Mouse (Mus musculus) testis, adult 2 months (tissue): ENCODE results near the gene Slc25a25.

Experiments
- CTCF ChIP-seq: fragments of 200-500 bp; IDR thresholded peaks from 2 replicates; pipeline ENCODE4 v1.5.1; 2012; ENCODE audit warnings: low read depth, mild to moderate bottlenecking, inconsistent platforms, low read length, moderate library complexity; ENCODE audit not compliant: control insufficient read depth, insufficient read depth, insufficient replicate concordance
- POLR2A ChIP-seq: fragments of 200-500 bp; IDR thresholded peaks from 2 replicates; pipeline ENCODE4 v1.6.1; 2012; ENCODE audit warnings: low read depth, mild to moderate bottlenecking, inconsistent platforms, low read length, moderate library complexity; ENCODE audit not compliant: control insufficient read depth

GRCm38 (mm10) chr2:32486155-32486554 lies 34.9 kb upstream of the Slc25a25 start:
- no peak for TF ChIP-seq POLR2A
- TF ChIP-seq CTCF = no peak
